Mouse (Mus musculus): ENCODE measurements around the gene Creb3l1.

Gene Creb3l1

DNA sequence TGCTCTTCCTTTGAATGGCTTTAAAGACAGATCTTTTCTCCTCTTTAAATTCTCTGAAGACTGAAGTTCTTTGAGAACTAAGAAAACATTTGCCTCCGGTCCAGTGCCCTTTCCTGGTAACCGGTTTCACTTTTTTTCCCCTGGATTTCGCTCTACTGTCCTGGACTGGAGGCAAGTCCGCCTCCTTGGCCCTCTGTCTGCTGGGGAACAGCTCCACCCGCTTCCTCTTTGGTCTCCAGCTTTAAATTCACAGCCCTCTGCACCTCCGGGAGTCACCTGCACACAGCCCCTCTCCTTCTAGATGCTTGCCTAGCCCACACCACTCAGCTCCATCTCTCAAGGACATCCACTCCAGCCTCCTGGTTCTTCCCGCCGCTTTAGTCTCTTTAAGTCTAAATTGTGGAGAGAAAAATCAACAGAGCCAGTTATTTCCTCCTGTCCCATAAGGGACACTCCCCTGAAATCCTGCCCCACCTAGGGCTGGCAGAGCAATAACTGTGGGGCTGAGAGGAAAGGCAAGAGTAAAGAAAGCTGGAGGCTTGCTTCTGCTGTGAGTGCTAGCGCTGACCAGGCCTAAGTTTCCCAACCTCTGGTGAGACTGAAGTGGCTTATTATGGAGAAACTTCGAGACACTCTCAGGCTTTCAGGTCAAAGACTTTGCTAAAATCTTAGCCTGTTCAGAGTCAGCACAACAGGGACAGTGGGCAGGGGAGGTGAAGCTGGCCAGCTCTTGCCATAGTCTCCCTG is 5.3 kb upstream of the Creb3l1 start:
- DNase-seq, result no peak

DNA sequence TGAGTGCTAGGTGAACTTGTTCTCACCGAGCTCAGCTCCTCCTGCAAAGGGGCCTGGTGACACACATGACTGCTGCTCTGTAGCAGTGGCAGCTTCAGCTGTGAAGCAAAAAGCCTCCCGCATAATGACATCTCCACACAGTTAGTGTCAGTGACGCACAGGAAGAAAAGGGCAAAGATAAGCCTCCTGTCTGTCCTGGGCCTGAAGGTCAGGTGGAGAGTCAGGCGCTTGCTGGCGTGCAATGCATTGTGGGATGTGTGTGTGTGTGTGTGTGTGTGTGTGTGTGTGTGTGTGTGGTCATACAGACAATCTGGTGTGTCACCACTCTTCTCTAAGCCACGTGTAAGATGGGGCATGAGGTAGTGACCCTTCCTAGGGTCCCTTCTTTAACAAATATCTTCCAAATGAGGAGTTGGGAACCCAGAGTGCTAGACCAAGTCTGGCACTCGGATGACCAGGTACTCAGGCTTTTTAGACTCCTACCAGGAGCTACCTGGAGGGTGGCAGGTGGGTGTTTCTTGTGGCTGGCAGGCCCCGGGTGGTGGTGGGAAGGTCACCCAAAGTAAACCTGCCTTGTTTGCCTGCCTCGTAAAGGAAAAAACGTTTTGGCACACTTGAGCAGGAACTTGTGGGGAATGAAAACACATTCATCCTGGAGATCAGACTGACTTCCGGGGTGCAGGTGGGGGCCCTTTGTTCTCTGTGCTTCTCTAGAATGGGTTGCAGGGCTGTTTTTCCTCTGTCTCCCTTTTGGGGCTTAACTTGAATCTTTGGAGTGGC is 3.7 kb upstream of the Creb3l1 start:
- no peak for DNase-seq

DNA sequence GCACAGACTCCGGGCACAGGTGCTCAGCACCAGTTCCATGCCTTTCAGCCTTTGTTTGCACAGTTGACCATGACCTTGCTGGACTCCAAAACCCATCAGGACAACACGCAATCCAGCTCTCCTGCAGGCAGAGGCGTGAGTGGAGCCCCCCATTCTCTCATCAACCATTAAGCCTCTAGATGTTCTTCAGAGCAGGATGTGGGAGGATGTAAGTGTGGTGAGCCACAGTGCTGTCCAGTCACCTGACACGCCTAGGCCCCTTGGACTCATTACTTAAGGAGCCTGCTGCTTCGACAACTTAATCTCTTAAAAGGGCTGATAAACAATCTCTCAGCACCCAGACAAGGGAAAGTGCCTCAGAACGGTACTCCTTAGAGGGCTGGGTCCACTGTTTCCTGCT is 1.7 kb upstream of the Creb3l1 start:
- no peak for DNase-seq

- no peak for DNase-seq
Observed at GRCm38 (mm10) chr2:92025202-92025601, 900 bp upstream of the Creb3l1 start.

DNA sequence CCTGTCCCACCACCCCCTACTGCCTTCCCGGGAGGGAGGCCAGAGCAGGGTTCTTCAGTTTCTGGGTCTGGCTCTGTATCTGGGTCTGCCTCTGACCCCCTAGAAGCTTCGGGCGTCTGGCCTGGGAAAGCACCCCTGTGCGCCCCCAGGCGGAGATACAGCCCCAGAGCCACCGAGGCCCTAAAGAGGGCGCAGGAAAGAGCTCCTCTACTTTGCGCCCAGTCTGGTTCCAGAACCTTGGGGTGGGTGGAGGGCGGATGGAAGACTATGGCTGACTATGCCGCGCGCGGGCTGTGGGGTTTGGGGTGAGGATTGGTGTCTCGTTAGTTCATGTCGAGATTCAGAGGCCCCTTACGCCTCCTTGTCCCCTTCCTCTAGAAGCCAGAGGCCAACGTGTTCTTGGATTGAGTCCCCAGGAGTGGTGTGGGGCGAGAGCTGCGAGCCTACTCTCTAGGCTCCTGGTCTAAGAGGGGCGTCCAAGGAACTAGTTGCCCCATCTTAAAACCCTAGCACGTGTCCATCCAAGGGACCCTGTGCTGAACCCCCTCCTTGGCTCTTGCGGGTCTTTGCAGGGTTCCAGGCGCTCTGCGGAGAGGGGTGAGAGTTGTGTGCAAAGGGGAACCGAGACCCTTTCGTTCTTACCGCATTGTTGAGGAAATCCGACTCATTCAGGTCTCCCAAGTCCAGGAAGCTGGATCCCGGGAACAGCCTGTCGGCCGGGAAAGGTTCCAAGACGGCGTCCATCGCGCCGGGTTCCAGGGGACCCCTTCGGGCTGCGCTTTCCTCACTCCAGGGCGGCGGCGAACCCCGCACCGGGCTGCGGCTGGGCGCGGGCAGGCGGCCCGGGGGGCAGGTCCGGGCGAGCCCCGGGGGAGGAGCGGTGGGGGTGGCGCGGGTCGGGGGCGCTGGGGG is 684 bp downstream of the Creb3l1 start:
- DNase-seq, result peak; percentile 59

- no peak for DNase-seq
Observed at GRCm38 (mm10) chr2:92020676-92021265, 3.5 kb downstream of the Creb3l1 start.

DNA sequence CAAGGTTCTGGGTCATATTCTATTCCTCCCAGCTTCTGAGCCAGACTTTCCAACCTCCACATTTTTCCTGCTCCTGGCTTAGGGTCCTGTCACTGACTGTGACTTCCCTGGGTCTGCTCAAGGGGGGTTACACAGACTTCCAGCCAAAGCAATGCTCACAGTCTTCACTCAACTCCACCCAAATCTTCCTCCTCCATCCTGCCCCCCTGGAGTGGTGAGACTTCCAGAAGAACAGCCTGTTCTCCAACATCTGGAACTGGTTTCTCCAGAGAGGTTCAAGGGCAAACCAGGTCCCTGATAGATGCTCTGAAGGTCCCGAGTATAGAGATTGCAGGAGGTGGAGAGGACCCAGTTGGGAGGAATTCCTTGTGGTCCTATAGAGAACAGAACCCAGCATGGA is 6.9 kb downstream of the Creb3l1 start:
- DNase-seq, result no peak

DNA sequence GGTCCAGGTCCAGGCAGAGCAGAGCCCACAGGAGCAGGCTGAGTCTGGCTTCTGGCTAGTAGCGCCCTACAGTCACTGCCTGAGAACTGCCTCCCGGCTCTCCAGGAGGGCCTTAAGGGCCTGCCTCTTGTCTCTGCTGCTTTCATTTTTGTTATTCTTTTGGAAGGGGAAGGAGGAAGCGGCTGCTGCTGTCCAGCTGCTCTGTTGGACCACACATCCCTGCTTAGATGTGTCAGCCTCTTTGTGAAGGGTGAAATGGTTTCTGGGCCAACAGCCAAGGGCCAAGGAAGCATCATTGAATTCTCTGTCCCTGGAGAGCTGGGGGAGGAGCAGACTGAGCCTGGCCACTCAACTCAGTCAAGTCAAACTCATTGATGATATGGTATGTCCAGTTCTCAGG is 7.3 kb downstream of the Creb3l1 start:
- DNase-seq, result no peak

- no peak for DNase-seq
Observed at GRCm38 (mm10) chr2:92014891-92015290, 9.4 kb downstream of the Creb3l1 start.

DNA sequence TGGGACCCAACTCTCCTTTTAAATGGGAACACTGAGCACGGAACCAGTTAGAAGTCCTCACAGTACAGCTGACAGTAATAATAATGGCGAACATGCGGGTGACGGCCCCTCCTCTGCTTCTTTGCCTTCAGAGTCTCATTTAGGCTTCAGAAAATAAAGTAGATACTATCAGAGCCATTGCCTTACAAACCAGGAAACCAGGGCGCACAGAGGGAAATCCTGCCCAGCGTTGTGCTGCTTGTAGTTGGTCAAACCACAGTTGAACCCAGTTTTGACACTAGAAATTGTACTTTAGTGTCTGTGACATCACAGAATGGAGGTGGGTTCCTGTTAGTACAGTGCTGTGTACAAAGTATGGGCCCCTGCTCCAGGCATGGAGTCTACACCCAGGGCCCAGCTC is 10.1 kb downstream of the Creb3l1 start:
- DNase-seq, result no peak

DNA sequence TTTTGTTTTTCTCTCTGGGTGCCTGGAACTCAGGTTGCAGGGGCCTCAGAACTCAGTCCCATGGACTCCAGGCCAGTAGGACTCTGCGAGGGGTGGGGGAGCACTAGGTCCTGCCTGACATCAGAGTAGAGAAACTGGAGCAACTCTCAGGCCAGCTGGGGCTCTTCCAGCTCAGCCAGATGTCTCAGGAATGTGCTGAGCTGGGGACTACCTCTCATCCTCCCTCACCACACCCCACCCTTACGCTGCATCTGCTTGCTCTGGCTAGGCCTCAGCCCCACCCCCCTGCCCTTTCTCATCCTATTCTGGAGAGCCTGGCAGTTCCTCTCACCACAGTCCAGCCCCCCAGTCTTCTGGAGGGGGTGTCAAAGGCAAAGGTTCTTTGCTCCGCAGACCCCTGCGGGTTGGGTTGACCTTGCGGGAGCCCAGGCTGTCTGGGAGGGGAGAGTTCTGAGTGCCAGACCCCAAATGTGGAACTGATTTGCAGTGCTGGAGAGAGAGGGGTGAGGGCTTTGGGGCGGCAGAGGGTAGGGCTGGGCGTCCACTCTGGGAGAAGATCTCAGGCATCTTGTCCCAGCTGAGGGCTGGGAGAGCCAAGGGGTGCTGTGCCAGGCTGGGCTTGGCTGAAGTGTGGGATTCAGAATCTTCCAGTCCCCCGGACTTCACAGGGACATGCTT is 11.4 kb downstream of the Creb3l1 start:
- peak; percentile 75 for DNase-seq

GRCm38 (mm10) chr2:92011424-92012353 is 12.6 kb downstream of the Creb3l1 start:
- no peak for DNase-seq

DNA sequence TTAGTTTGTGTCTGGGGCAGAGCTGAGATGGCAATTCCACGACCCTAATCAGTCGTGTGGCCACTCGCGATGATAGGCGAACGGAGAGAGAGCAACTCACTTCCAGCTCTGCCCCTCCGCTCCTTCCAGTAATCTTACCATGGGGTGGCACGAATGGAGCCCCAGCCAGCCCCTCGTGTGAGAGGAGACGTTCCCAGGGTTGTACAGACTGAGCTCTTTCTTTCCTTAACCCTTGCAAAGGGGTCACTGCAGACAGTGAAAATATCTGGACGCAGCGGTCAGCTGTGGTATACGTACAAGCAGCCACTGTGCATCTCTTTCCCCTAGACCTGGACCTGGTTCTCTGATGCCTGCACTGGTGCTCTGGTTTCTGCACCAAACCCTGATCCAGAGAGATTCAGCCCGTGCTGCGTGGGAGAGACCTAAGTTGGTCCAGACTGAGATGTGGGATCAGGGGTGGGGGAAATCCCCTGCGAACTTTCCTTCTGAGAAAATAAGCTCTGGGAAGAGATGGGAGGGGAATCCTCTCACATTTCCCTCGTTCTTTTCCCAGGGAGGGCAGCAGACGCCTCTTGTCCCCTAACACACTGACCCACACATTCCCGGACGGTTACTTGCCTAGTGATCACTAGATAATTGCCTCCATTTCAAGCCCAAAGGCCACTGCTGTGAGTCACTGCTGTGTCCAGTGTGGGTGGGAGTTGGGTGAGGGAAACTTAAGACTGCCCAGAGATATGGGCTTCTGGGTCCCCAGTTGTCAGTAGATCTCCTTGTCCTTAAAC is 15.5 kb downstream of the Creb3l1 start:
- no peak for DNase-seq

GRCm38 (mm10) chr2:92007933-92008622 is 16.2 kb downstream of the Creb3l1 start:
- DNase-seq, result peak; percentile 98

- DNase-seq, result peak; percentile 81
Observed at GRCm38 (mm10) chr2:92006983-92007921, 17.1 kb downstream of the Creb3l1 start.

DNA sequence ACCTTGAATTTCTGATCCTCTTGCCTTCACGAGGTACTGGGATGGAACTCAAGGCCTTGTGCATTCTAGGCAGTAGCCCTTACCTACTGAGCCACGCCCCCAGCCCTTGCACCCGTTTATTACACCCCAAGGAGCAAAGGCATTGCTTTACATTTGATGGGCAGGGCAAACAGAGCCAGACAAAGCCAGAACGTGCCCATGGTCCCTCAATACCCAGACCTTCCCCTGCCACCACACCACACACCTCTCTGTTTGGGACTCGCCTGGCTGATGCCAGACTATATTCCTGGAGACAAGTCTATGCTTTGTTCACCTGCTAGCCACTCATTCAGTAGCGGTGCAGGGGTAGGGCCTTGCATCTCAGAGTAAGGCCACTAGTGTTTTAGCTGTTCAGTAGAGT is 17.8 kb downstream of the Creb3l1 start:
- DNase-seq, result no peak

- no peak for DNase-seq
Observed at GRCm38 (mm10) chr2:92004617-92005016, 19.7 kb downstream of the Creb3l1 start.

DNA sequence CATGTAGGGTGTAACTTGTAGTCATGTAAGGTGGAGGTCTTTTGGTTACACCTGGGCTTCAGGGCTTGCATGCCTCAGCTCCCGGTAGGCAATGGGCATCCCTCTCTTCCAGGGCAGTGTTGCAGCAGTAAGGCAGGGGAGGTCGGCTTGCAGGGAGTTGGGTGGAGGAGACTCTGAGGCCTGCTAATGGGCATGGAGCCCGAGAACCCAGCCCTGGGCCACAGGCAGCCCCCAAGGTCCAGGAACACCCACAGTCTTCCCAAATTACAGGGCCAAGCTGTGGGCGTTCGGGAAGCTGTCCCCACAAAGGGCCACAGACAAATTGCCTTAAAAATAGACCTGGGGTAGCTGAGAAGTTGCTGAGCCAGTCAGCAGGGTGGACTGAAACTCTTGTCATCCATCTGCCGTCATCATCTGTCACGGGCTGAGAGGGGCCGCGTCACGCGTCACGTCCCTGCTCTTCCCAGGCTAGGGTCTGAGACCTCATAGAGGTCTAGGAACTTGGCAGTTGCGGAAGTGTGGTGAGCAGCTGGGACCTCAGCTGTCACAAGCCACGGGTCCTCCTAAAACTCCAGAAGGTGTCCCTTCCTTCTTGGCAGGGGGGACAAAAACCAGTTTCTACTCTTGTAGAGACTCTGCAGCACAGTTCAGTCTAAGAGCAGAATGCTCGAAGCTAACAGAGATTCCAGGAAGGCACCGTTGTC is 26.2 kb downstream of the Creb3l1 start:
- no peak for DNase-seq
